Mouse (Mus musculus) adrenal gland, adult 8-10 months (tissue): ENCODE measurements around the gene Ngly1. TPM values are rescaled to one million over a fixed set of nuclear protein-coding genes. Genes with fewer than 3 reads are reported as not detected.
"Not testable (repeated sequence)": the region's sequence is repeated elsewhere in the genome, so short reads cannot be mapped to it uniquely, and the experiment has no call there.

Experiments used
- DNase-seq: peaks from one replicate; pipeline ENCODE4 v3.0.0; 2022
- total RNA-seq, 4 experiments: library from RNA; stranded (reverse); gene quantifications; 2 replicates each; pipeline ENCODE4 v1.2.4; 2022

Gene Ngly1
- total RNA-seq, 4 experiments from 2014 or later: 45.5 to 57.0 (median 50.4) TPM

DNA sequence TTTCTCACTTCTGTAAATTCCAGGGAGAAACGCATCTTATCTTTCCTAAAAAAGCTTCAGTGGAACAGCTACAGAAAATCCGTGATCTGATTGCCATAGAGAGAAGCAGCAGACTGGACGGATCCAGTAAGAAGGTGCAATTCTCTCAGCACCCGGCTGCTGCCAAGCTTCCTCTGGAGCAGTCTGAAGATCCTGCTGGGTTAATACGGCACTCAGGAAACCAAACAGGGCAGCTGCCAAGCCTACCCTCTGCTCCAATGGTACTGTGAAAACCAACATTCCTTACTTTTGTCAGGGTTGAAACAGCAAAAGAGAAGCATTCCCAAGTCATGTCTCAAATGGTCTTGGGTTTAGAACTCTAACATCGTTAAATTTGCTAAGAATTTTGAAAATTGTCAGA lies 11.5 kb downstream of the Ngly1 start:
- DNase-seq: no peak

DNA sequence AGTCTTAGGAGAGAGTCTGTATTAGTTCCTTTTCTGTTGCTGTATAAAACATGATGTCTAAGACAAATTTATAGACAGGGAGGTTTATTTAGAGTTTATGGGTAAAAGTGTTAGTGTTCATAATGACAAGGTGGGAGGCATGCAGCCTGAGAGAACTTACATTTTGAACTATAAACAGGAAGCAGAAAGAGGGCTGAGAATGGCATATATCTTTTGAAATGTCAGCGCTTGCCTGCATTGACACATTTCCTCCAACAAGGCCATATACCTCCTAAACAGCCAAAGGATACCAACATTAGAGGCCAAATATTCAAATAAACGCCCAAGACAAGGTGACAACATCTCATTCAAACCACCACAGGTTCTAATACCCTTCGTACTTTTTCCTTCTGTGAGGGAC lies 12.8 kb downstream of the Ngly1 start:
- no peak for DNase-seq

GRCm38 (mm10) chr14:16267028-16267427 lies 17.9 kb downstream of the Ngly1 start:
- no peak for DNase-seq

DNA sequence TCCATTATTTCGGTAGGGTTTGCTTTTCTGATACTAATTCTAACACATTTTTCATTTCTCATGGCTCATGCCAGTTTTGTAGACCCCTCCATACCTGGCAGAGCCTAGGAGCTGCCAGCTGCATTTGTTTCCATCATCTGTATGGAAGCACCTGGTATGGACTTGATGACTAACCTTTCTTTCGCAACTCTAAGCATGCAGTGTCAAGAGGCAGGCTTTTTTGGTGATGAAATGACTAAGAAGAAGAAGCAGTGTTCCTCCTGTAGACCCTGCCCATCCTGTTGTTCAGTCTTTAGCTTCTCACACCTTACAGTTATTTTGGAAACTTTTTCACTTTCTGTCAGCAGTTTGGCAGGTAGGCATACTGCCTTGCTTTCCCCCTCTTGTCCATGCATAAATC lies 20.7 kb downstream of the Ngly1 start:
- DNase-seq: no peak

GRCm38 (mm10) chr14:16273677-16274076 lies 24.6 kb downstream of the Ngly1 start:
- DNase-seq: no peak

GRCm38 (mm10) chr14:16279196-16279595 lies 30.1 kb downstream of the Ngly1 start:
- no peak for DNase-seq

DNA sequence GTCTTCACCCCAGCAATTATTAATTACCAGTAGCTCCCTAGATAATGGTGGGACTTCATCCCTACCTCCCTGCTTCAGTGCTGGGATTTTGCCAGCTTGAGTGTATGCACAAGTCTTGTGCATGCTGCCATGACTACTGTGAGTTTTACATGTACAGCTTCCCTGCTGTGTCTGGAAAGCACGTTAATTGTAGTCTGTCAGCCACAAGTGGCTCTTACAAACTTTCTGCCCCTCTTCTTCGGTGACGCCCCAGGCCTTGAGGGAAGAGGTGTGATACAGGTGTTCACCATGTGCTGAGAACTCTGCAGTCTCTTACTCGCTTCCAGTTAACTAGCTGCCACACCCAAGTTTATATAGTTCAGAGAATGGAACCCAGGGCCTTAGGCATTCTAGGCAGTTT lies 34.9 kb downstream of the Ngly1 start:
- DNase-seq: no peak

- DNase-seq: no peak
Observed at GRCm38 (mm10) chr14:16292371-16292770, 43.3 kb downstream of the Ngly1 start.

- no peak for DNase-seq
Observed at GRCm38 (mm10) chr14:16293015-16293414, 43.9 kb downstream of the Ngly1 start.

GRCm38 (mm10) chr14:16293921-16294320 lies 44.8 kb downstream of the Ngly1 start:
- no peak for DNase-seq

- no peak for DNase-seq
Observed at GRCm38 (mm10) chr14:16296816-16297468, 47.9 kb downstream of the Ngly1 start.

DNA sequence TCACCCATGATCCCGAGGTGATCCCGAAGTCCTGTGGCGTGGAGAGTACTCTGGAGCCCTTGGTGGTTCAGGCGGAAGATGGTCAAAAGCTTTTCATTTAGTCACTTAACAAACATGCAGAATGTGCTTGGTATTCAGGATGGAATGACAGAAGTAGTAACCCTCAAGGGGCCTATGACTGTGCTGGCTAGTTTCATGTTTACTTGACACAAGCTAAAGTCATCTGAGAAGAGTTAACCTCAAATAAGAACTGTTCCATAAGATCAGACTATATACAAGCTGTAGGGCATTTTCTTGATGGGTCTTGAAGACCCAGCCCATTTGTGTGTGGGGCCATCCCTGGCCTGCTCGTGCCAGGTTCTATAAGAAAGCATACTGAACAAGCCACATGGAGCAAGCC lies 52.7 kb downstream of the Ngly1 start:
- DNase-seq: no peak

DNA sequence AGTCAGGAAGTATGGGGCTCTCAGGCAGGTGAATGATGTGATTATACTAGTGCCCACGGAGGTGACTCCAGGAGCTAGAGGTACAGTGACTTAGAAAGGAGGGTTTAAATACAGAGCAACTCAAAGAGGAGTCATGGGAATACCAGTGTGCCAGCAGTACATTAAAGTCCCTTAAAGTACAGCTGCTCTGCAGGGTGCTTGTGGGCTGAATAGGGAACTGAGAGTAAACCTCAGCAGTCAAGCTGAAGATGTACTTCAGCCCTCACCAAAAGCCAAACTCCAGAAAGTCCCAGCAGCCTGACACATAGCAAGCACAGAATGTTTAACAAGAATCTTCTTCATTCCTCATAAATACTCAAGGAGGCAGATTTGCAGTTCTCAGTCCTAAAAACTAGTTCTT lies 53.6 kb downstream of the Ngly1 start:
- DNase-seq: no peak

- DNase-seq: no peak
Observed at GRCm38 (mm10) chr14:16310791-16311190, 61.7 kb downstream of the Ngly1 start.

- no peak for DNase-seq
Observed at GRCm38 (mm10) chr14:16312599-16312998, 63.5 kb downstream of the Ngly1 start.

DNA sequence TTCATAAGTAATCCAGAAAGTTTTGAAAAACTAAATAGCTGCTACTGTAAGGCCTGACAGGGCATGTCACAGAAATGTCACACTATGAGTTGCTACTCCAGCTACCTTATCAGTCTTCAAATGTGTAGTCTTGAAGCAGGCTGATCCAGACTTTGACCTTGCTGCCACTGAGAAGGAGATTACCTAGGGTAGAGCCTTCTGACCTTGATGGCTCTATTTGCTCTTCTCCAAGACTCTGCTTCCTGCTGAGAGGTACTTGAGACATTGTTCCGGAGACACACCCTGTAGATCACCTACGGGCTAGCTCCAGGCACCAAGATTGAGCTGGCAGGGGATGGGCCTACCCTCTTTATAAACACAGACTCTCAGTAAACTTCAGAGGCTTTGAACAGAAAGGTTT lies 64.0 kb downstream of the Ngly1 start:
- not testable (repeated sequence) for DNase-seq

GRCm38 (mm10) chr14:16313936-16314521 lies 64.9 kb downstream of the Ngly1 start:
- no peak for DNase-seq

GRCm38 (mm10) chr14:16314842-16315241 lies 65.8 kb downstream of the Ngly1 start:
- DNase-seq: no peak

GRCm38 (mm10) chr14:16316715-16317114 lies 67.6 kb downstream of the Ngly1 start:
- DNase-seq: no peak

GRCm38 (mm10) chr14:16319818-16320217 lies 70.7 kb downstream of the Ngly1 start:
- no peak for DNase-seq

- DNase-seq: no peak
Observed at GRCm38 (mm10) chr14:16324394-16324793, 75.3 kb downstream of the Ngly1 start.

- no peak for DNase-seq
Observed at GRCm38 (mm10) chr14:16325208-16325607, 76.1 kb downstream of the Ngly1 start.

GRCm38 (mm10) chr14:16328531-16328930 lies 79.5 kb downstream of the Ngly1 start:
- no peak for DNase-seq

DNA sequence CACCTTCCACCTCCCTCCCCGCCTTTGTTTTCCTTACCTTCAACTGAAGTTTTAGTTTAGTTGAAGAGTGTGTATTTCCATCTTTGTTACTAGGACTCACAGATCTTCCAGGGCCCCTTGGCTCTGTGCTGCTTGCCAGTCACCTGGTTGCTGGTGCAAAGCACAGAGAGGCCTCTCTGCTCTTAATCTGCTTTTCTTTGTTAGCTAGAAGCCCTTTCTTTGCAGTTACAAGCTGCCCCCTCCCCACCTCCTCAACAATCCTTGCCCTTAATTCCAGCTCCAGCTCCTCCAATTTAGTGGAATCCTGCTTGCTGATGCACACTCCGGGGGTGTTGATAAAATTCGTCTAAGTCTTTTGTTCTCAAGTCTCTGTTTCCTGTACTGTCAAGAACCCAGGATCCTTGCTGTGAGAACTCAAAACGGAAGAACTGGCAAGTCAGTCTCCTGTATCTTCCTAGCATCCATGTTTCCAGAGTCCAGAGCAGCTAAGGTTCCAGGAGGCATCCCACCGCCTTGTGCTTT lies 79.9 kb downstream of the Ngly1 start:
- DNase-seq: no peak
